Mouse (Mus musculus) heart, embryonic 11.5 days (tissue): ENCODE measurements around the gene Maff. TPM values are rescaled to one million over a fixed set of nuclear protein-coding genes. Genes with fewer than 3 reads are reported as not detected.

Experiments
- ATAC-seq: fragments of 200-750 bp; cut with Nextera tagmentation; replicated peaks from 2 replicates; pipeline ENCODE4 v1.8.0; 2017; ENCODE audit warnings: moderate library complexity; ENCODE audit not compliant: insufficient number of reproducible peaks, low FRiP score, low TSS enrichment
- H3K27ac ChIP-seq: fragments of 300-500 bp; sonication (generic); 2 replicates; pipeline ENCODE4 v1.5.1; 2014; ENCODE audit warnings: mild to moderate bottlenecking, low read depth, low read length
- H3K27me3 ChIP-seq: fragments of 300-500 bp; sonication (generic); 2 replicates; pipeline ENCODE4 v1.6.1; 2014; ENCODE audit warnings: mild to moderate bottlenecking, low read length, mixed read lengths; ENCODE audit not compliant: control insufficient read depth, insufficient read depth
- H3K36me3 ChIP-seq: fragments of 300-500 bp; sonication (generic); 2 replicates; pipeline ENCODE4 v1.6.1; 2014; ENCODE audit warnings: mild to moderate bottlenecking, low read length, moderate library complexity, mixed read lengths; ENCODE audit not compliant: control insufficient read depth, insufficient read depth
- H3K4me1 ChIP-seq: fragments of 300-500 bp; sonication (generic); 2 replicates; pipeline ENCODE4 v1.6.1; 2014; ENCODE audit warnings: low read length; ENCODE audit not compliant: control insufficient read depth, insufficient read depth
- H3K4me2 ChIP-seq: fragments of 300-500 bp; sonication (generic); 2 replicates; pipeline ENCODE4 v1.6.1; 2014; ENCODE audit warnings: mild to moderate bottlenecking, moderate library complexity
- H3K4me3 ChIP-seq: fragments of 300-500 bp; sonication (generic); 2 replicates; pipeline ENCODE4 v1.5.1; 2014; ENCODE audit warnings: low read depth, low read length
- H3K9ac ChIP-seq: fragments of 300-500 bp; sonication (generic); 2 replicates; pipeline ENCODE4 v1.6.1; 2014; ENCODE audit warnings: mild to moderate bottlenecking, low read depth, low read length, moderate library complexity
- H3K9me3 ChIP-seq: fragments of 300-500 bp; sonication (generic); replicated peaks from 2 replicates; pipeline ENCODE4 v1.6.1; 2016; ENCODE audit warnings: low read length; ENCODE audit not compliant: control insufficient read depth
- WGBS: fragments of 180-500 bp; shearing (Covaris S2); extraction: QIAGEN DNeasy Blood & Tissue Kit; methylation state at CpG from one replicate; pipeline ENCODE4 v1.1.7; 2014; ENCODE audit not compliant: insufficient replicate concordance; 5-methylcytosine and 5-hydroxymethylcytosine counted together
- polyA plus RNA-seq: library from polyadenylated mRNA; unstranded; fragments of >200 nt; fragmentation: Nextera tagmentation; extraction: Ambion mirVana; gene quantifications from 2 replicates; pipeline ENCODE4 v1.2.1, GENCODE M21; 2014

Maff gene
- polyA plus RNA-seq, 1 experiment from 2014 or later, result 3.0 TPM

GRCm38 (mm10) chr15:79364120-79364519 is 17.7 kb downstream of the Maff start:
- Histone ChIP-seq H3K4me3 (no peak overlapping the region), H3K9me3 (no peaks in the 10 kb centered on the region), H3K27me3 (no peaks in the 10 kb centered on the region), H3K9ac (peak overlapping the region; percentile 2; the same call in 1 of the 2 replicates), H3K4me1 (peaks cover 43% of the 10 kb centered on the region), H3K36me3 (peaks cover 24% of the 10 kb centered on the region), H3K27ac (0 out of 2 replicates have a peak overlapping the region, but pooled peaks have one; percentile 17), H3K4me2 (no peak overlapping the region)
- 57% methylated on average over 6 of the region's 6 CpGs for WGBS
- no peak for ATAC-seq

- ATAC-seq, result no peak
- H3K36me3 ChIP-seq, result peaks cover 27% of the 10 kb centered on the region
- H3K27ac ChIP-seq, result no peak overlapping the region
- WGBS, result 95% methylated on average over 12 of the region's 12 CpGs
- no peak overlapping the region for H3K9ac ChIP-seq
- H3K4me2 ChIP-seq, result no peak overlapping the region
- no peaks in the 10 kb centered on the region for H3K9me3 ChIP-seq
- H3K4me3 ChIP-seq, result no peak overlapping the region
- H3K27me3 ChIP-seq, result no peaks in the 10 kb centered on the region
- H3K4me1 ChIP-seq, result peaks cover 41% of the 10 kb centered on the region
Observed at GRCm38 (mm10) chr15:79365068-79365467, 18.6 kb downstream of the Maff start.

DNA sequence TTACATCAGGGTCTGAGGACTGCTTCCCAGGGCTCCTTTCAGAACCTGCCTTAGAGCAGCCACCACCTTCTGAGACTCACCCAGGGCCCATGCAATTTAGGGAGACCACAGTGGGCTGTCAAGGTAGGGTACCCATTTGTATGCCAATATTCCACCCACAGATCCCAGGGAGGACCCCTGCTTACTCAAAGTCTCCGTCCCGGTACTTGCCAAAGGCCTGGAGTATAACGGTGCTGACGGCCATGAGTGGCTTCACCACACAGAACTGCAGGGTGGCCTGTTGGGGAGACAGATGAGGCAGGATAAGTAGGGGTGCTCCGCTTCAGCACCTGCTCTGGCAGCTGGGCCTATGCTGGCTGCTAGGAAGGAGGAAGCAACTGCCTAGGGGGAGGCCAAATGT is 20.0 kb downstream of the Maff start:
- ATAC-seq, result no peak
- Histone ChIP-seq H3K36me3 (peaks cover 27% of the 10 kb centered on the region), H3K4me1 (peaks cover 31% of the 10 kb centered on the region), H3K27me3 (no peaks in the 10 kb centered on the region), H3K9me3 (no peaks in the 10 kb centered on the region), H3K4me2 (no peak overlapping the region), H3K27ac (no peak overlapping the region), H3K9ac (no peak overlapping the region), H3K4me3 (no peak overlapping the region)
- 86% methylated on average over 5 of the region's 5 CpGs for WGBS

- Histone ChIP-seq H3K27me3 (no peaks in the 10 kb centered on the region), H3K4me2 (no peak overlapping the region), H3K27ac (peak overlapping the region; percentile 64), H3K9ac (peak overlapping the region; percentile 22; the same call in 1 of the 2 replicates), H3K9me3 (no peaks in the 10 kb centered on the region), H3K4me3 (no peak overlapping the region), H3K36me3 (peaks cover 18% of the 10 kb centered on the region), H3K4me1 (peaks cover 27% of the 10 kb centered on the region)
- 51% methylated on average over 14 of the region's 14 CpGs for WGBS
- no peak; the same call in 1 of the 2 replicates for ATAC-seq
Observed at GRCm38 (mm10) chr15:79368313-79368811, 21.9 kb downstream of the Maff start.

DNA sequence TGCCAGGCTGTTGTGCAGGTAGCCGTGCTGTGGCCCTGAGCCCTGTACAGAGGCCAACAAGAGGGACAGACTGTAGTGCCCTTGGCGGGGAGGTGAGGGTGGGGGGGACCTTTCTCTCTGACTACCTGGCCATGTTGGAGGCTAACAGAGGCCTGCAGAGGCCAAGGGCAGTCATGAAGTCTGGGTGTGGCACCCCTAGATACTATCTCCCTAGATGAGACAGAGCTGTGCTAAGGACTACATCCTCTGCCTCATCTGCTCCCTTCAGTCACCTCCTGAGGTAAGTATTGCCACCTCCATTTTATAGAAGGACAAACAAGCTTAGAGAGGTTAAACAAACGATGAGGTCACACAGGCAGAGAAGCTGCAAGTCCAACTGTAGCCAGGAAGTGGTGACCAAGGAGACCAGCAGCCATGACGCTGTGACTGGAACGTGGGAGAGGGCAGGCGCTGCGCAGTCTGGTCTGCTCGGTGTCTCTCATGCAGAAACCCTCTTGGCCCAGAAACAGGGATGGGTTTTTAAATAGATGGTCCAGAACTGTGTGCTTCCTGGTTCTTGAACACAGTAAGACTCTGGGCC is 22.5 kb downstream of the Maff start:
- ATAC-seq, result no peak
- peak overlapping the region; percentile 1; the same call in 1 of the 2 replicates for H3K9ac ChIP-seq
- H3K27ac ChIP-seq, result peak overlapping the region; percentile 64; the same call in 1 of the 2 replicates
- no peaks in the 10 kb centered on the region for H3K27me3 ChIP-seq
- H3K4me1 ChIP-seq, result peaks cover 21% of the 10 kb centered on the region; the same call in 1 of the 2 replicates
- H3K4me3 ChIP-seq, result no peak overlapping the region
- H3K36me3 ChIP-seq, result peaks cover 18% of the 10 kb centered on the region
- H3K9me3 ChIP-seq, result no peaks in the 10 kb centered on the region
- no peak overlapping the region for H3K4me2 ChIP-seq
- WGBS, result 71% methylated on average over 8 of the region's 8 CpGs

GRCm38 (mm10) chr15:79369452-79370280 is 23.2 kb downstream of the Maff start:
- Histone ChIP-seq H3K27ac (no peak overlapping the region), H3K9ac (no peak overlapping the region), H3K27me3 (no peaks in the 10 kb centered on the region), H3K4me3 (no peak overlapping the region), H3K4me2 (no peak overlapping the region), H3K36me3 (peaks cover 18% of the 10 kb centered on the region), H3K9me3 (no peaks in the 10 kb centered on the region), H3K4me1 (peaks cover 14% of the 10 kb centered on the region; the same call in 1 of the 2 replicates)
- no peak for ATAC-seq
- 69% methylated on average over 15 of the region's 15 CpGs for WGBS

- H3K9me3 ChIP-seq, result no peaks in the 10 kb centered on the region
- no peak for ATAC-seq
- peaks cover 14% of the 10 kb centered on the region; the same call in 1 of the 2 replicates for H3K4me1 ChIP-seq
- WGBS, result 67% methylated on average over 7 of the region's 7 CpGs
- no peak overlapping the region for H3K9ac ChIP-seq
- no peaks in the 10 kb centered on the region for H3K27me3 ChIP-seq
- no peak overlapping the region for H3K4me2 ChIP-seq
- no peak overlapping the region for H3K4me3 ChIP-seq
- H3K36me3 ChIP-seq, result peaks cover 15% of the 10 kb centered on the region
- no peak overlapping the region for H3K27ac ChIP-seq
Observed at GRCm38 (mm10) chr15:79370281-79370843, 23.9 kb downstream of the Maff start.

- Histone ChIP-seq H3K4me2 (no peak overlapping the region), H3K4me3 (no peak overlapping the region), H3K27me3 (no peaks in the 10 kb centered on the region), H3K36me3 (peaks cover 17% of the 10 kb centered on the region), H3K9ac (no peak overlapping the region), H3K27ac (no peak overlapping the region), H3K9me3 (no peaks in the 10 kb centered on the region), H3K4me1 (no peaks in the 10 kb centered on the region)
- WGBS, result 65% methylated on average over 3 of the region's 3 CpGs
- ATAC-seq, result no peak
Observed at GRCm38 (mm10) chr15:79374760-79375159, 28.3 kb downstream of the Maff start.
